Mouse (Mus musculus): ENCODE measurements around the gene Drd4. TPM values are rescaled to one million over a fixed set of nuclear protein-coding genes. Genes with fewer than 3 reads are reported as not detected.

Gene Drd4
- polyA plus RNA-seq, 1 experiment from 2014 or later = 0.15 TPM

Other genes with a start within 250 kb of the Drd4 start
- 2.0 and 2.5 TPM in 2 replicates for gene B4galnt4, start 230.9 kb upstream of the Drd4 start, polyA plus RNA-seq (2016; fragmentation: Nextera tagmentation; extraction: Ambion mirVana)
- gene Pkp3, start 213.8 kb upstream of the Drd4 start, polyA plus RNA-seq (2016; fragmentation: Nextera tagmentation; extraction: Ambion mirVana) = 0.41 and 0.50 TPM in 2 replicates
- 2.2 and 2.9 TPM in 2 replicates for gene Sigirr, start 191.4 kb upstream of the Drd4 start, polyA plus RNA-seq (2016; fragmentation: Nextera tagmentation; extraction: Ambion mirVana)
- gene Ano9, start 174.2 kb upstream of the Drd4 start, polyA plus RNA-seq (2016; fragmentation: Nextera tagmentation; extraction: Ambion mirVana) = 0.09 and 0.30 TPM in 2 replicates
- 58.0 and 65.9 TPM in 2 replicates for gene Ptdss2, start 169.6 kb upstream of the Drd4 start, polyA plus RNA-seq (2016; fragmentation: Nextera tagmentation; extraction: Ambion mirVana)
- gene Rnh1, start 119.1 kb upstream of the Drd4 start, polyA plus RNA-seq (2016; fragmentation: Nextera tagmentation; extraction: Ambion mirVana) = 82.4 and 88.2 TPM in 2 replicates
- 74.1 and 78.2 TPM in 2 replicates for gene Hras, start 98.0 kb upstream of the Drd4 start, polyA plus RNA-seq (2016; fragmentation: Nextera tagmentation; extraction: Ambion mirVana)
- 2.5 and 3.5 TPM in 2 replicates for gene Lrrc56, start 97.8 kb upstream of the Drd4 start, polyA plus RNA-seq (2016; fragmentation: Nextera tagmentation; extraction: Ambion mirVana)
- 1.3 and 1.4 TPM in 2 replicates for gene Lmntd2, start 77.9 kb upstream of the Drd4 start, polyA plus RNA-seq (2016; fragmentation: Nextera tagmentation; extraction: Ambion mirVana)
- gene Rassf7, start 76.1 kb upstream of the Drd4 start, polyA plus RNA-seq (2016; fragmentation: Nextera tagmentation; extraction: Ambion mirVana) = 12.9 and 16.2 TPM in 2 replicates
- gene Phrf1, start 63.2 kb upstream of the Drd4 start, polyA plus RNA-seq (2016; fragmentation: Nextera tagmentation; extraction: Ambion mirVana) = 56.4 and 59.3 TPM in 2 replicates
- gene Irf7, start 25.5 kb upstream of the Drd4 start, polyA plus RNA-seq (2016; fragmentation: Nextera tagmentation; extraction: Ambion mirVana) = 1.1 and 1.7 TPM in 2 replicates
- gene Cdhr5, start 15.2 kb upstream of the Drd4 start, polyA plus RNA-seq (2016; fragmentation: Nextera tagmentation; extraction: Ambion mirVana) = not detected in 2 replicates
- 0.64 TPM in 1 of 2 replicates, not detected in the other for gene Sct, start 12.9 kb upstream of the Drd4 start, polyA plus RNA-seq (2016; fragmentation: Nextera tagmentation; extraction: Ambion mirVana)
- gene Deaf1, start 35.7 kb downstream of the Drd4 start, polyA plus RNA-seq (2016; fragmentation: Nextera tagmentation; extraction: Ambion mirVana) = 34.3 and 35.6 TPM in 2 replicates
- gene Tmem80, start 35.7 kb downstream of the Drd4 start, polyA plus RNA-seq (2016; fragmentation: Nextera tagmentation; extraction: Ambion mirVana) = 37.4 and 40.1 TPM in 2 replicates
- gene Eps8l2, start 46.9 kb downstream of the Drd4 start, polyA plus RNA-seq (2016; fragmentation: Nextera tagmentation; extraction: Ambion mirVana) = 0.73 and 1.3 TPM in 2 replicates
- 276 and 284 TPM in 2 replicates for gene Taldo1, start 100.2 kb downstream of the Drd4 start, polyA plus RNA-seq (2016; fragmentation: Nextera tagmentation; extraction: Ambion mirVana)
- 25.5 and 26.7 TPM in 2 replicates for gene Gatd1, start 122.1 kb downstream of the Drd4 start, polyA plus RNA-seq (2016; fragmentation: Nextera tagmentation; extraction: Ambion mirVana)
- gene Cend1, start 137.5 kb downstream of the Drd4 start, polyA plus RNA-seq (2016; fragmentation: Nextera tagmentation; extraction: Ambion mirVana) = 13.9 and 14.6 TPM in 2 replicates
- gene Slc25a22, start 145.9 kb downstream of the Drd4 start, polyA plus RNA-seq (2016; fragmentation: Nextera tagmentation; extraction: Ambion mirVana) = 19.3 and 20.7 TPM in 2 replicates
- 12.0 and 14.3 TPM in 2 replicates for gene Pidd1, start 152.0 kb downstream of the Drd4 start, polyA plus RNA-seq (2016; fragmentation: Nextera tagmentation; extraction: Ambion mirVana)
- gene Rplp2, start 155.4 kb downstream of the Drd4 start, polyA plus RNA-seq (2016; fragmentation: Nextera tagmentation; extraction: Ambion mirVana) = 867 and 941 TPM in 2 replicates
- gene Pnpla2, start 163.2 kb downstream of the Drd4 start, polyA plus RNA-seq (2016; fragmentation: Nextera tagmentation; extraction: Ambion mirVana) = 42.3 and 43.3 TPM in 2 replicates
- gene Cracr2b, start 169.1 kb downstream of the Drd4 start, polyA plus RNA-seq (2016; fragmentation: Nextera tagmentation; extraction: Ambion mirVana) = 16.6 and 17.5 TPM in 2 replicates
- gene Cd151, start 175.4 kb downstream of the Drd4 start, polyA plus RNA-seq (2016; fragmentation: Nextera tagmentation; extraction: Ambion mirVana) = 27.4 and 30.6 TPM in 2 replicates
- 60.7 and 64.7 TPM in 2 replicates for gene Polr2l, start 183.1 kb downstream of the Drd4 start, polyA plus RNA-seq (2016; fragmentation: Nextera tagmentation; extraction: Ambion mirVana)
- gene Tspan4, start 183.2 kb downstream of the Drd4 start, polyA plus RNA-seq (2016; fragmentation: Nextera tagmentation; extraction: Ambion mirVana) = 57.5 and 57.6 TPM in 2 replicates
- gene Chid1, start 247.9 kb downstream of the Drd4 start, polyA plus RNA-seq (2016; fragmentation: Nextera tagmentation; extraction: Ambion mirVana) = 35.9 and 38.6 TPM in 2 replicates